Mouse (Mus musculus): ENCODE results near the gene Sh3d21. TPM values are rescaled to one million over a fixed set of nuclear protein-coding genes. Genes with fewer than 3 reads are reported as not detected.

Gene Sh3d21
- polyA plus RNA-seq, 1 experiment from 2014 or later: 1.3 TPM

- Histone ChIP-seq H3K4me1 (replicated peaks) (peaks cover 14% of the 10 kb centered on the region), H3K27ac (no peak overlapping the region), H3K9ac (peak overlapping the region; percentile 81; the same call in 1 of the 2 replicates), H3K4me2 (peak overlapping the region; percentile 95; the same call in 1 of the 2 replicates), H3K9me3 (no peaks in the 10 kb centered on the region), H3K36me3 (peaks cover 34% of the 10 kb centered on the region), H3K27me3 (no peaks in the 10 kb centered on the region), H3K4me3 (no peak overlapping the region; the same call in 1 of the 2 replicates)
- WGBS: 70% methylated on average over 4 of the region's 4 CpGs
- ATAC-seq (ENCODE audit: low FRiP score): no peak
These were observed 394 bp upstream of the Sh3d21 start for GRCm38 (mm10) chr4:126163685-126164084.

GRCm38 (mm10) chr4:126162544-126163066 is 686 bp downstream of the Sh3d21 start:
- no peaks in the 10 kb centered on the region for H3K9me3 ChIP-seq
- no peaks in the 10 kb centered on the region for H3K27me3 ChIP-seq
- H3K4me2 ChIP-seq: peak overlapping the region; percentile 95
- H3K4me3 ChIP-seq: peak overlapping the region; percentile 48
- peak; percentile 88 for ATAC-seq (ENCODE audit: low FRiP score)
- H3K36me3 ChIP-seq: peaks cover 24% of the 10 kb centered on the region
- peaks cover 14% of the 10 kb centered on the region for H3K4me1 ChIP-seq (replicated peaks)
- under 1% methylated on average over 44 of the region's 44 CpGs for WGBS
- H3K9ac ChIP-seq: peak overlapping the region; percentile 81
- H3K27ac ChIP-seq: 0 out of 2 replicates have a peak overlapping the region, but pooled peaks have one; percentile 37

DNA sequence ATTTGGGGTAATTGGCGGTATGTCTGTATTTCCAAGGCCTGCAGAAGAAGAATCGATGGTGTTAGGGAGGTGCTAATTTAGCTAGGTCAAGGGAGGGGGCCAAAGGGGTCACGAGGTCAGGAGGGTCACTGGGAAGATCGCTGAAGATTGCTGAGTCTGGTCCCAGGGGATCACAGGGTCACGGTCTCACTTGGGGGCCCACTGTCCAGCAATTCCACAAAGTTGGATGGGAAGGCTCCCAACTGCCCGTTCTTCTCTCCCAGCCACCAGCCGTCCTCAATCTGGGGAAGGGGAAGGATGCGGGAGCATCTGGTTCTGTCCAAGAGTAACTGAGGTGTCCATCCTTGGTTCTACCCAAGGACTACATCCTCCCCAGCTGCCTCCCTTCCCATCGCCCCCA is 1.3 kb downstream of the Sh3d21 start:
- Histone ChIP-seq H3K36me3 (peaks cover 18% of the 10 kb centered on the region), H3K9me3 (no peaks in the 10 kb centered on the region), H3K9ac (peak overlapping the region; percentile 81; the same call in 1 of the 2 replicates), H3K4me3 (peak overlapping the region; percentile 48), H3K27me3 (no peaks in the 10 kb centered on the region), H3K4me1 (replicated peaks) (peaks cover 14% of the 10 kb centered on the region), H3K27ac (no peak overlapping the region), H3K4me2 (peak overlapping the region; percentile 95)
- no peak for ATAC-seq (ENCODE audit: low FRiP score)
- WGBS: 57% methylated on average over 9 of the region's 9 CpGs

DNA sequence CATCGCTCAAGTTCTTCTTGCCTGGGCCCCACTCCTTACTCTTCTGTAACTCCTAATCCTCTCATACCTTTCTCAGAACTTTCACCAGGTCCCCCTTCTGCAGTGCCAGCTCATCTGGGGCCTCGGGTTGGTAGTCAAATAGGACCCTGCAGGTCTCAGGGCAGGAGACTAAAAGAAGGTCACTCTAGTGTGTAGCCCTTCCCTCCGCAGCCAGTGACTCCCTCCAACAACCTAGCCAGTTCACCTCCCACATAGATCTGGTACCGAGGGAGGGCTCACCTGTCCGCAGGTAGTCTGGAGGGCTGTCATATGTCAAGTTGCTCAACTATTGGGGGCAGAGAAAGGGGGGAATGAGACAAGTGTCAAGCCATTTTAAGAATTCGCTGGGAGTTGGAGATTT is 1.8 kb downstream of the Sh3d21 start:
- peaks cover 13% of the 10 kb centered on the region for H3K36me3 ChIP-seq
- no peaks in the 10 kb centered on the region for H3K9me3 ChIP-seq
- H3K27me3 ChIP-seq: no peaks in the 10 kb centered on the region
- no peak overlapping the region for H3K9ac ChIP-seq
- no peak overlapping the region for H3K27ac ChIP-seq
- no peak overlapping the region for H3K4me2 ChIP-seq
- no peak for ATAC-seq (ENCODE audit: low FRiP score)
- H3K4me3 ChIP-seq: no peak overlapping the region
- H3K4me1 ChIP-seq (replicated peaks): peaks cover 14% of the 10 kb centered on the region
- 91% methylated on average over 6 of the region's 6 CpGs for WGBS

DNA sequence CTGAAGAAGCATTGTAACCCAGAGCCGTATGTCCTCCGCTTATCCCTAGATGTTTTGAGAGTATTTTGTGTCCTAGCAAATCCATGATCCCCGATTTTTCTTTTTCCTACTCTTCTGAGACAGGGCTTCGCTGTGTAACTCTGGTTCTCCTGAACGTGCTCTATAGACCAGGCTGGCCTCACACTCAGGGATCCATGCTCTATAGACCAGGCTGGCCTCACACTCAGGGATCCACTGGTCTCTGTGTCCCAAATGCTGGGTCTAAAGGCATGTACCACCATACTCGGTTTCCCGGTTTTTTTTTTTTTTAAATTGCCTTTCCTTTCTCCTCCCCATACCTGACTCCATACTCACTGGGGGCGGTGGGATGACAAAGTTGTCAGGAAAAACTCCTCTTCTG is 2.3 kb downstream of the Sh3d21 start:
- H3K4me1 ChIP-seq (replicated peaks): peaks cover 14% of the 10 kb centered on the region
- H3K9me3 ChIP-seq: no peaks in the 10 kb centered on the region
- no peak overlapping the region for H3K4me2 ChIP-seq
- H3K27ac ChIP-seq: no peak overlapping the region
- H3K4me3 ChIP-seq: no peak overlapping the region
- ATAC-seq (ENCODE audit: low FRiP score): no peak
- H3K9ac ChIP-seq: no peak overlapping the region
- WGBS: 91% methylated on average over 8 of the region's 8 CpGs
- no peaks in the 10 kb centered on the region for H3K27me3 ChIP-seq
- peaks cover 8% of the 10 kb centered on the region for H3K36me3 ChIP-seq

DNA sequence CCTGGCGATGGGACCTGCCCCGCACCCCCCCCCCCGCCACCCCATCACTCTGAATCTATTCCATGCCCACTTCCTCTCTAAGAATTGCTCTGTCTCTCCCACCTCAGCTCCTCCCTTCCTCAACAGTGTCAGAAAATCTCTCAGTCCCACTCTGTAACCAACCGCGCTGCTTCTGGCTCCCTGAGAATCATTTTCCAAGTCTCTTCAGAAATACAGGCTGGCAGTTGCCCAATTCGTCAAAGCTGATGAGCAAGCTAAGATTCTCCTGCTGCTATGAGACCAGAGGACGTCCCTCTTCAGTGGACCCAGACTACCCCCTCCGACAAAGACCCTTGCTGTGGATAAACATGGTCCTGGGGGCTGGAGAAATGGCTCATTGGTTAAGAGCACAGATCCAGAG is 3.8 kb downstream of the Sh3d21 start:
- H3K9me3 ChIP-seq: no peaks in the 10 kb centered on the region
- no peak overlapping the region for H3K4me3 ChIP-seq
- H3K4me1 ChIP-seq (replicated peaks): peaks cover 14% of the 10 kb centered on the region
- H3K27me3 ChIP-seq: no peaks in the 10 kb centered on the region
- no peak overlapping the region for H3K27ac ChIP-seq
- WGBS: 81% methylated on average over 8 of the region's 8 CpGs
- H3K9ac ChIP-seq: no peak overlapping the region
- H3K4me2 ChIP-seq: no peak overlapping the region
- no peaks in the 10 kb centered on the region for H3K36me3 ChIP-seq
- no peak for ATAC-seq (ENCODE audit: low FRiP score)

DNA sequence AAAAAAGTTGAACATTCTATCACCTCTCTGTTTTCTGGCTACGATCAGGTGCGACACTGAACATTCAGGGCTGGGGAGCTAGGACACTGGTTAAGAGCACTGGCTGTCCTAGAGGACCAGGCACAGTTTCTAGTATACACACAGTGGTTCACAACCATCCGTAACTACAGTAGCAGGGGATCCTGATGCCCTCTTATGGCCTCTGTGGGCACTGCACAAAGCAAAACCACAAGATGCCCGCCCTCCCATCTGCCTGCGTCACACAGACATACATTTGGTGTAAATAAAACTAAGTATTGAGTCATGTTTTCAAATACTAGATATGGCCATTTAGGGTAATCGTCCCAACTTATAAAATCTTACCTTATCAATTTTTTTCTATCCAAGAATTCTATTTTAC is 5.7 kb downstream of the Sh3d21 start:
- no peaks in the 10 kb centered on the region for H3K27me3 ChIP-seq
- H3K27ac ChIP-seq: no peak overlapping the region
- no peak overlapping the region for H3K9ac ChIP-seq
- WGBS: 92% methylated on average over 6 of the region's 6 CpGs
- no peaks in the 10 kb centered on the region for H3K36me3 ChIP-seq
- ATAC-seq (ENCODE audit: low FRiP score): no peak
- H3K4me2 ChIP-seq: no peak overlapping the region
- H3K4me1 ChIP-seq (replicated peaks): peaks cover 4% of the 10 kb centered on the region
- H3K9me3 ChIP-seq: no peaks in the 10 kb centered on the region
- H3K4me3 ChIP-seq: no peak overlapping the region

GRCm38 (mm10) chr4:126156617-126157016 is 6.7 kb downstream of the Sh3d21 start:
- ATAC-seq (ENCODE audit: low FRiP score): no peak
- Histone ChIP-seq H3K4me3 (no peak overlapping the region), H3K36me3 (no peaks in the 10 kb centered on the region), H3K4me2 (no peak overlapping the region), H3K27ac (no peak overlapping the region), H3K9ac (no peak overlapping the region), H3K27me3 (peaks cover 8% of the 10 kb centered on the region; the same call in 1 of the 2 replicates), H3K4me1 (replicated peaks) (no peaks in the 10 kb centered on the region), H3K9me3 (no peaks in the 10 kb centered on the region)
- 59% methylated on average over 5 of the region's 5 CpGs for WGBS

- no peaks in the 10 kb centered on the region for H3K9me3 ChIP-seq
- H3K4me1 ChIP-seq (replicated peaks): no peaks in the 10 kb centered on the region
- peak overlapping the region; percentile 36; the same call in 1 of the 2 replicates for H3K27ac ChIP-seq
- H3K4me2 ChIP-seq: no peak overlapping the region
- WGBS: 64% methylated on average over 2 of the region's 2 CpGs
- no peak for ATAC-seq (ENCODE audit: low FRiP score)
- no peak overlapping the region for H3K4me3 ChIP-seq
- no peak overlapping the region for H3K9ac ChIP-seq
- H3K27me3 ChIP-seq: peaks cover 16% of the 10 kb centered on the region
- H3K36me3 ChIP-seq: no peaks in the 10 kb centered on the region
These were observed 7.4 kb downstream of the Sh3d21 start for GRCm38 (mm10) chr4:126155869-126156268.

DNA sequence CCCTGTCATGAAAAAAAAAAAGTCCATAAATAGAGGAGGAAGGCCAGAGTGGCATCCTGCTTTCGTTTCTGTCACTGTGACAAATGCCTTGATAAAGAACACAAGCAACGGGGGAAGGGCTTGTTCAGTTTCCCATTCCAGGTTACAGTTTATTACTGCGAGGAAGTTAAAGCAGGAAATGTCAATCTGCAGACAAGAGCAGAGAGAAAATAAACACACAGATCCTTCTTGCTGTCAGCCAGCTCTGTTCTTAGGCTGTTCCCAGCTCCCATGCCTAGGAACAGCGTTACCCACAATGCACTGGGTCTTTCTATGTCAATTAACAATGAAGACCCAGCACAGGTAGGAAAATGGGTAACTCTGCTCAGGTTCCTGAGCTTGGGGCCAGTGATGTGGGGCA is 8.1 kb downstream of the Sh3d21 start:
- no peak overlapping the region for H3K4me2 ChIP-seq
- H3K9ac ChIP-seq: no peak overlapping the region
- H3K4me3 ChIP-seq: no peak overlapping the region
- peaks cover 23% of the 10 kb centered on the region for H3K27me3 ChIP-seq
- H3K27ac ChIP-seq: peak overlapping the region; percentile 45; the same call in 1 of the 2 replicates
- 70% methylated on average over 4 of the region's 4 CpGs for WGBS
- no peaks in the 10 kb centered on the region for H3K9me3 ChIP-seq
- no peaks in the 10 kb centered on the region for H3K36me3 ChIP-seq
- H3K4me1 ChIP-seq (replicated peaks): no peaks in the 10 kb centered on the region
- no peak for ATAC-seq (ENCODE audit: low FRiP score)

DNA sequence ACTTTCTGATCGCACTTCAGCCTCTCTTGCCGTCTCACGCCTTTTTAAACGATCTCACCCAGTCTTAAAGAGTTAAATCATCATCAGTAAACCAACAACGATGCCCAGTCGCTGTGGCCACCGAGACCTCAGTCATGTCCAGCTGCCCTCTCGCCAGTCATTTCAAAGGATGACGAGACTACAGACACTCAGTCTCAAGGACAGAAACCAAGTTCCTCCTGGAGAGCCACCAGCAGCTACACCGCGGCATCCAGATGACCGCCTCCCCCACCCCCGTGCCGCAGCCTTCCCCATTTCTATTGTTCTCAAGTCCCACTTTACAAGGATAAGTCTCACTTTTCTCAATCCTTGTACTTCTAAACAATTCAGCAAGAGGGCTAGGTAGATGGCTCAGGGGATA is 10.4 kb downstream of the Sh3d21 start:
- ATAC-seq (ENCODE audit: low FRiP score): no peak
- Histone ChIP-seq H3K27ac (no peak overlapping the region), H3K4me2 (no peak overlapping the region), H3K27me3 (peaks cover 46% of the 10 kb centered on the region), H3K36me3 (no peaks in the 10 kb centered on the region), H3K9ac (no peak overlapping the region), H3K4me3 (no peak overlapping the region), H3K9me3 (no peaks in the 10 kb centered on the region), H3K4me1 (replicated peaks) (peaks cover 17% of the 10 kb centered on the region)
- WGBS: 63% methylated on average over 14 of the region's 14 CpGs

GRCm38 (mm10) chr4:126151701-126152440 is 11.4 kb downstream of the Sh3d21 start:
- Histone ChIP-seq H3K36me3 (no peaks in the 10 kb centered on the region), H3K9me3 (no peaks in the 10 kb centered on the region), H3K4me1 (replicated peaks) (peaks cover 22% of the 10 kb centered on the region), H3K4me2 (no peak overlapping the region), H3K4me3 (no peak overlapping the region), H3K27me3 (peaks cover 55% of the 10 kb centered on the region), H3K9ac (no peak overlapping the region), H3K27ac (no peak overlapping the region)
- no peak for ATAC-seq (ENCODE audit: low FRiP score)
- 84% methylated on average over 16 of the region's 16 CpGs for WGBS

DNA sequence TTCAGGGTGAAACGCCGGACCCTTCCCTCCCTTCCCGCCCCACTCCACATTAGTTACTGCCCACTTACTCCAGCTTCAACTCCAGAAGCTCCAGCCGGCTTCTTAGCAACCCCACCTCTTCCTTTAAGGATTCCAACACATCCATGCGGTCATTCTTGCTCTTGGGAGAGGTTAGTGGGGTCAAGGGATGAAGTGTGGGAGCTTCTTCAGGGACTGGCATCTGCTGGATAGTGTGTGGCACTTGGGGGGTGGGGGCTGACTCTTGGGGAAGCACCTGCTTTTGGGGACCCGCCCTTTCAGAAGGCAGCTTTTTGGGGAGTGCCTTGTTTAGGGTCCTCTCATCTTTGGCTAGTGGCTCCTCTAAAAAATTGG is 12.4 kb downstream of the Sh3d21 start:
- ATAC-seq (ENCODE audit: low FRiP score): no peak
- peak overlapping the region; percentile 9; the same call in 1 of the 2 replicates for H3K4me2 ChIP-seq
- H3K27ac ChIP-seq: peak overlapping the region; percentile 32; the same call in 1 of the 2 replicates

More for the DNA sequence above, 12.4 kb downstream of the Sh3d21 start:
- Histone ChIP-seq H3K4me1 (replicated peaks) (peaks cover 22% of the 10 kb centered on the region), H3K27me3 (peaks cover 58% of the 10 kb centered on the region), H3K36me3 (no peaks in the 10 kb centered on the region), H3K4me3 (no peak overlapping the region), H3K9ac (no peak overlapping the region), H3K9me3 (no peaks in the 10 kb centered on the region)
- 72% methylated on average over 6 of the region's 6 CpGs for WGBS

Measured in hindbrain, embryonic 13.5 days (tissue).